Mouse (Mus musculus): ENCODE results near the gene Ttyh3. TPM values are rescaled to one million over a fixed set of nuclear protein-coding genes. Genes with fewer than 3 reads are reported as not detected.

Gene Ttyh3
- polyA plus RNA-seq, 1 experiment from 2014 or later = 5.2 TPM

DNA sequence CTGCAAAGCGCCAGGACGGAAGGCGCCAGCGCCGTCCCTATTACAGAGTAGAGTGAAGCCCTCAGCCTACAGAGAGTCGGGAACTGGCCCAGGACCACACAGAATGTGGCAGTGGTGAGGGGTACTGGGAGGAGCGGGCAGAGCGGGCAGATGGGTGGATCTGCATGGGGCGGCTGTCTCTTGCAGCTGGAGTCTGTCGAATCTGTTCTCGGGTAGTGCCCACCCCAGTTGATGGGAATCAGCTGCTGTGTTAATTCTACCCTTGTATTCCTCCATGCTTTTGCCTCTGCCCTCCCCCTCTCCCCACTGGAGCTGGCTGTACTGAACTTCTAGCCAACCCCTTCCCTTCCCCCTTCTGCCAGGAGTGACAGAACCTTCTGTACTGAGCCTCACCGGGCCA is 47.1 kb downstream of the Ttyh3 start:
- WGBS (ENCODE audit: insufficient replicate concordance) = 77% methylated on average over 12 of the region's 12 CpGs
- TF ChIP-seq EP300 (IDR thresholded peaks at IDR 0.05; ENCODE audit: low read depth) (no peak), CTCF (IDR thresholded peaks at IDR 0.05; ENCODE audit: low read depth) (no peak)

DNA sequence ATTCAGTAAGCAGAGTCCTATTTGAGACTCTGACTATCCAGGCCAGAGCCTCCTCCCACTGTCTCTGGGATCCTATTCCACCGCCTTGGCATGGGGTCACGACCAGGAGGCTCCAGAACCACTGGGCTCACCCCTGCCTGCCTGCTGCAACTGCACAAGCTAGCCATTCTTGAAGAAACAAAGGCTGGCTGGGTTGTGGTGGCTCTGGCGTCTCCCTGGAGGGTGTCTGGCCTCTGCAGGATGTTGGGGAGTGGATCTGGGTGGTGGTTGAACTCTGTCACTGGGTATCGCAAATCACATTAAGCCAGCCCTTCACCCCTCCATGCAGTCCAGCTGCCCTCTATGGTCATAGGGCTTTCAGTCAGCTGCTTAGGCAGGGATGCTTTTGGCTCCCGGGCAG is 48.9 kb downstream of the Ttyh3 start:
- TF ChIP-seq CTCF (IDR thresholded peaks at IDR 0.05; ENCODE audit: low read depth) (no peak), EP300 (IDR thresholded peaks at IDR 0.05; ENCODE audit: low read depth) (no peak)
- no peak overlapping the region for H3K27ac ChIP-seq (ENCODE audit: low read depth)
- 66% methylated on average over 5 of the region's 5 CpGs for WGBS (ENCODE audit: insufficient replicate concordance)
- ATAC-seq (no peak), DNase-seq (no peak)
- no peaks in the 10 kb centered on the region for H3K9me3 ChIP-seq (ENCODE audit: low read length)
- no peak overlapping the region for H3K4me2 ChIP-seq (ENCODE audit: low read depth, low read length)
- no peak overlapping the region for H3K4me3 ChIP-seq (ENCODE audit: low read depth, low read length)
- H3K36me3 ChIP-seq (replicated peaks; ENCODE audit: insufficient read depth, low read length) = no peaks in the 10 kb centered on the region
- no peak overlapping the region for H3K9ac ChIP-seq (replicated peaks)
- H3K4me1 ChIP-seq (ENCODE audit: insufficient read depth) = peaks cover 30% of the 10 kb centered on the region
- peaks cover 8% of the 10 kb centered on the region for H3K27me3 ChIP-seq (ENCODE audit: insufficient read depth, low read length)

More for the DNA sequence above, 47.1 kb downstream of the Ttyh3 start:
- no peaks in the 10 kb centered on the region for H3K9me3 ChIP-seq (ENCODE audit: low read length)
- H3K27me3 ChIP-seq (ENCODE audit: insufficient read depth, low read length) = peaks cover 24% of the 10 kb centered on the region
- DNase-seq (no peak), ATAC-seq (no peak)
- no peaks in the 10 kb centered on the region for H3K36me3 ChIP-seq (replicated peaks; ENCODE audit: insufficient read depth, low read length)
- H3K4me1 ChIP-seq (ENCODE audit: insufficient read depth) = peaks cover 21% of the 10 kb centered on the region
- no peak overlapping the region for H3K4me3 ChIP-seq (ENCODE audit: low read depth, low read length)
- no peak overlapping the region for H3K9ac ChIP-seq (replicated peaks)
- H3K27ac ChIP-seq (ENCODE audit: low read depth) = no peak overlapping the region
- no peak overlapping the region for H3K4me2 ChIP-seq (ENCODE audit: low read depth, low read length)

DNA sequence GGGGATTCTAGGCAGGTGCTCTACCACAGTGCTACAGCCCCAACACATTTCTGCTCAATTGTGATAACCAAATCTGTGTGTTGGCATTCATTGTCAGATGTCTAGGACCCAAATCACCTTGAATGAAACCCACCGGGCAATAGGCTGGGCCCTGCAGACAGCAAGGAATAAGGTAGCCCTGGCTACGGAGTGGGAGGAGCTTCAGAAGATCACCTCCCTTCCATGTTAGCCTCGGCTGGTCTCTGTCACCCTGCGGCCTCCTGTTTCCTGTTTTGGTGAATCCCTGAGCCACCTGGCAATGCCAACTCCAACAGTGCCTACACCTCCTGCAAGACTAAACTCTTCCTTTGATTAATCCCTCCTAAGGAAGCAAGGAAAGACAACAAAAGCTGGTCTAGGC is 51.0 kb downstream of the Ttyh3 start:
- Histone ChIP-seq H3K27me3 (ENCODE audit: insufficient read depth, low read length) (no peaks in the 10 kb centered on the region), H3K36me3 (replicated peaks; ENCODE audit: insufficient read depth, low read length) (no peaks in the 10 kb centered on the region), H3K4me1 (ENCODE audit: insufficient read depth) (peaks cover 36% of the 10 kb centered on the region), H3K9ac (replicated peaks) (0 out of 2 replicates have a peak overlapping the region, but pooled peaks have one; percentile 54), H3K4me2 (ENCODE audit: low read depth, low read length) (peak overlapping the region; percentile 60; the same call in 1 of the 2 replicates), H3K27ac (ENCODE audit: low read depth) (peak overlapping the region; percentile 93), H3K9me3 (ENCODE audit: low read length) (no peaks in the 10 kb centered on the region), H3K4me3 (ENCODE audit: low read depth, low read length) (no peak overlapping the region)
- ATAC-seq (no peak), DNase-seq (no peak)
- 48% methylated on average over 4 of the region's 4 CpGs for WGBS (ENCODE audit: insufficient replicate concordance)
- TF ChIP-seq EP300 (IDR thresholded peaks at IDR 0.05; ENCODE audit: low read depth) (no peak), CTCF (IDR thresholded peaks at IDR 0.05; ENCODE audit: low read depth) (no peak)

DNA sequence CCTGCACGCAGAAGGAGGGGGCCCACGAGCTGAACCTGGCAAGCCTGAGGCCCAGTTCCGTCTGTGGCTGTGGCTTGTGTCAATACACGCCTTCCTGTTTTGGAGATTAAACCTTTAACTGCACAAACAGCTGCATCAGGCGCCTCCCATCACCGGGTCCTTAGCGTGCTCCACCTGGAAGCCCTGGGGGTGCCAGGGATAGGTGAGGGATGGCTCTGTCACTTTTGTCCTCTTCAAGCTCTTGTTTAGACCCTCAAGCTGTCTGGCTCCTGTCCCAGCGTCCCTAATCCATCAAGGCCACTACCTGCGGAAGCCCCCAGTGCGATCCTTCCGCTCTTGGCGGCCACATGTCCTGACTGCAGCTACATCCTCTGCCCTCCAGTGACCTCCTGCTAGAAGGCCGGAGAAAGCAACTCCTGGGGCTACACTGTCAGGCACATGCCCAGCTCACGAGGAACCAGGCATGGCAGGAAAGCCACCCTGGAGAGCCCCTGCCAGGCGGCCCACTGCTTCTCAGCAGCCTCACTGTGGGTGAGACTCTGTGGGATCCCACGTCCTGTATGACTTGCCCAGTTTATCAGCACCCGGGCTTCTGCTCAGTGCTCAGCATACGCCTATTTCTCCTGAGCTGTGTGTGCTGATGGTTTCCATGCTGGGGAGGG is 51.8 kb downstream of the Ttyh3 start:
- Histone ChIP-seq H3K4me2 (ENCODE audit: low read depth, low read length) (peak overlapping the region; percentile 60), H3K36me3 (replicated peaks; ENCODE audit: insufficient read depth, low read length) (no peaks in the 10 kb centered on the region), H3K4me3 (ENCODE audit: low read depth, low read length) (peak overlapping the region; percentile 9; the same call in 1 of the 2 replicates), H3K27me3 (ENCODE audit: insufficient read depth, low read length) (no peaks in the 10 kb centered on the region), H3K9ac (replicated peaks) (peak overlapping the region; percentile 54), H3K4me1 (ENCODE audit: insufficient read depth) (peaks cover 36% of the 10 kb centered on the region), H3K27ac (ENCODE audit: low read depth) (peak overlapping the region; percentile 93), H3K9me3 (ENCODE audit: low read length) (no peaks in the 10 kb centered on the region)
- WGBS (ENCODE audit: insufficient replicate concordance) = 15% methylated on average over 18 of the region's 18 CpGs
- ATAC-seq = peak; percentile 88
- TF ChIP-seq CTCF (IDR thresholded peaks at IDR 0.05; ENCODE audit: low read depth) (no peak), EP300 (IDR thresholded peaks at IDR 0.05; ENCODE audit: low read depth) (0 out of 2 replicates have a peak, but pooled peaks have one; percentile 17)
- DNase-seq = peak; percentile 71

DNA sequence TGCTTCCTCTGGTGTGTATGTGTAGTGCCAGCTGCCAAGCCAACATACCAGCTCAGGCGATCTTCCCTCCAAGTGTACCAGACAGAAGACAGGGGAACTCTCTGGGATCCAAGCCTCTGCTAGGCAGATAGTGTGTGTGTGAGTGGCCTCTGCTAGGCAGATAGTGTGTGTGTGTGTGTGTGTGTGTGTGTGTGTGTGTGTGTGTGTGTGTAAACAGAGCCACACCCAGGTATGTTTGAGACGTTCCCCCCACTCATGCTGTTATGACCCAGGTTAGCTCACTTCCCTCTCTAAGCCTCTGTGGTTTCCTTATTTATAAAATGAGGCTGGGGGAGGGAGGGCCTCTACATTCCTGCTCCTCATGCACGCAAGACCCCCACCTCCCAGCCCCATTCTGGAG is 52.4 kb downstream of the Ttyh3 start:
- Histone ChIP-seq H3K4me3 (ENCODE audit: low read depth, low read length) (no peak overlapping the region), H3K9ac (replicated peaks) (peak overlapping the region; percentile 54)

DNA sequence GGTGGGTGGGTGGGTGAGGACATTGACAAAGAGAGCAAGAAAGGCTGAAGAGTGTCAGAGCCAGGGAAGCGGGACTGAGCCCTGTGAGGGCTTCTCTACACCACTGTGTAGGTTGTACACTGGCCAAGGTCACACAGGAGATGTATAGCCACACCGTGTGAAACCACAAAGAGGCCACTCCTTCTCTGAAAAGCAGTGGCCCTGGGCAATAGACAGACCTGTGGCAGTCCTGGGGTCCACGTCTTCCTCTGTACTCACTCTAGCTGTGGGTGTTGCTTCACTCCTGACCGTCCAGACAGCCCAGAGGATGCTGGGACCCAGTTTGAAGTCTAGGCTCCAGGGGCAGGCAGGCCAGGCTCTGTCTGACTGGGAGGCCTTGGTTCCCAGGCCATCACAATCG is 54.0 kb downstream of the Ttyh3 start:
- Histone ChIP-seq H3K9ac (replicated peaks) (no peak overlapping the region), H3K36me3 (replicated peaks; ENCODE audit: insufficient read depth, low read length) (no peaks in the 10 kb centered on the region), H3K4me3 (ENCODE audit: low read depth, low read length) (no peak overlapping the region), H3K9me3 (ENCODE audit: low read length) (no peaks in the 10 kb centered on the region), H3K27me3 (ENCODE audit: insufficient read depth, low read length) (no peaks in the 10 kb centered on the region), H3K27ac (ENCODE audit: low read depth) (no peak overlapping the region), H3K4me1 (ENCODE audit: insufficient read depth) (peaks cover 36% of the 10 kb centered on the region), H3K4me2 (ENCODE audit: low read depth, low read length) (no peak overlapping the region)
- no peak for ATAC-seq
- 47% methylated on average over 5 of the region's 5 CpGs for WGBS (ENCODE audit: insufficient replicate concordance)
- TF ChIP-seq EP300 (IDR thresholded peaks at IDR 0.05; ENCODE audit: low read depth) = no peak
- TF ChIP-seq CTCF (IDR thresholded peaks at IDR 0.05; ENCODE audit: low read depth) = no peak
- DNase-seq = no peak

More for the DNA sequence above, 52.4 kb downstream of the Ttyh3 start:
- no peaks in the 10 kb centered on the region for H3K9me3 ChIP-seq (ENCODE audit: low read length)
- H3K4me2 ChIP-seq (ENCODE audit: low read depth, low read length) = peak overlapping the region; percentile 60
- H3K36me3 ChIP-seq (replicated peaks; ENCODE audit: insufficient read depth, low read length) = no peaks in the 10 kb centered on the region
- DNase-seq (peak; percentile 43), ATAC-seq (peak; percentile 71)
- peak overlapping the region; percentile 93 for H3K27ac ChIP-seq (ENCODE audit: low read depth)
- TF ChIP-seq CTCF (IDR thresholded peaks at IDR 0.05; ENCODE audit: low read depth) = no peak
- no peak for TF ChIP-seq EP300 (IDR thresholded peaks at IDR 0.05; ENCODE audit: low read depth)
- H3K27me3 ChIP-seq (ENCODE audit: insufficient read depth, low read length) = no peaks in the 10 kb centered on the region
- WGBS (ENCODE audit: insufficient replicate concordance) = 22% methylated on average over 3 of the region's 3 CpGs
- peaks cover 36% of the 10 kb centered on the region for H3K4me1 ChIP-seq (ENCODE audit: insufficient read depth)

Data from liver, postnatal 0 days (tissue).